Mouse (Mus musculus) spleen, postnatal 4 days (tissue): ENCODE measurements at regions not wholly inside any gene's neighbourhood (a gene's known extent, or its start where the extent isn't known, plus 50 kb on each side); places are given as distances from the start of the nearest gene placed in this dataset.

Source experiments
- DNase-seq, 2 experiments: peaks; one replicate each; pipeline ENCODE4 v3.0.0; 2022; ENCODE audit warnings: low spot score in 2 of 2

- DNase-seq: no peak
Measured at GRCm38 (mm10) chr13:37704475-37704874, 73.7 kb upstream of the Rreb1 start.

DNA sequence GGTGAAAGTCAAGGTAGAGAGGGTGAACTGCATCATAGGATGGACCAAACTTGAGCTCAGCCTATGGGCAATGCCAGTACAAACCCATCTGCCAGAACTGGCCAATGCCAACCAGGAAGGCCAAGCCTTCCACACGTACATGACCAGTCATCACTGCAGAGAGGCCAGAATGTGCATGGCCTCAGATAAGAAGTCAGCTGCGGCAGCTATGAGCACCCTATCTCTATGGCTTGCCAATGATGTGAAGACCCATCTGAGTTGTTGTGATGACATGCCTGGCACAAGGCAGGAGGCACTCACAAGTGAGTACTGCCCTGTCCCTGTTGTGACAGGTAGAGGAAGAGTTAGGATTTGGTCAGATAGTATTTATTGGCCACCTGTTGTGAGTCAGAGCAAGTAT, 72.7 kb upstream of the Rreb1 start:
- DNase-seq: no peak

- DNase-seq: no peak
Measured at GRCm38 (mm10) chr13:37710913-37711312, 67.3 kb upstream of the Rreb1 start.

DNA sequence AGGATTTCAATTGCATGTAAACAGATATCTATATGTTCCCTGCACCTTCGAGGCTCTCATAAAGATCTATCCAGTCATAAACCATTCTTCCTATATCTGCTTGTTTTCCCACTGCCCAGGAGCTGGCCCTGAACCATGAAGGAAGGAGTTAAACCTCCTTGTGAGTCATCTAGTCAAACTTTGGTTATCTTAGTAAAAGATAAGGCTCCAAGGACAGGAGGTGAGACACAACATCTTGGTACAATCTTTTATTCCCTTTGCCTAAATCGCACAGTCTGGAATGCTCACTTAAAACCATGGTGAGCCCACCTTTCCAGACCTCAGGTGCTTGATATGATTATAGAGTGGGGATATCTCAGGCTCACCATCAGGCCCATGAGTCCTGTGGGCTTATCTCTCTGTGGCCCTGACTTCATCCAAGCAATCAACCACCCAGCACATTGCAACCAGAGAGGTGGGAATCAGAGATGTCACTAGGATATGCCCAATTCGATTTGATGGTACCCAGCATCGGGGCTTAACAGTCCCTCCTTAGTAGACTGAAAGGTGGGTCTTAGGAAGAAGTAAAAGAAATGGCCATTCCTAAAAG, 65.2 kb upstream of the Rreb1 start:
- DNase-seq: no peak

DNA sequence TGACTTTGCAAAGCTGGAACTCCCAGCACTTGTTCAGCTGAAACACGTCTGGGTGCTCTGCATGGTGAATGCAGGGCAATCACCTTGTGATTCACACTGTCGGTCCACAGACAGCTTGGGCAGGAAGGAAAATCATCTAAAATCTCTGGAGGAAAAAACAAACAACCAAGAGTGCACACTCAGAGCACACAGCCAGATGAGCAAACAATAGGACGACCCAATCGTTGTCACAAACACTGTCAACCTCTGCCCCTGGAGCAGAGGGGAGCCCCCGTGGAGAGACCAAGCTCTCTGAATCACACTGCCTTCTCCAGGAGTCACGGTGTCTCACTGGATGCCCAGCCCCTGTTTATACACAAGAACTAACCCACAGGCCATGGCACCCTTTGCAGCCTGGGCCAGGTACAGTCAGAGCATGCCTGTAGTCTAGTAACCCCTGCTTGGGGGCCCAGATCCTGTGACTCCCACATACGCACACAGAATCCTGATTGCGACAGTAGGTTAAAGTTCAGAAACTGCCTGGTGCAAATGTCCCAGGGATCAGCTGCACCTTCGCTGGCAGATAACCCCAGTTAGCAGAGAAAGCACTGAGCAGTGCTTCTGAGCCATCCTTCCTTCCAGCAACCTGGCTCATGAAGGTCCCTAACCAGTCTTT, 63.0 kb upstream of the Rreb1 start:
- no peak for DNase-seq

GRCm38 (mm10) chr13:37715770-37716693, 62.2 kb upstream of the Rreb1 start:
- no peak for DNase-seq

DNA sequence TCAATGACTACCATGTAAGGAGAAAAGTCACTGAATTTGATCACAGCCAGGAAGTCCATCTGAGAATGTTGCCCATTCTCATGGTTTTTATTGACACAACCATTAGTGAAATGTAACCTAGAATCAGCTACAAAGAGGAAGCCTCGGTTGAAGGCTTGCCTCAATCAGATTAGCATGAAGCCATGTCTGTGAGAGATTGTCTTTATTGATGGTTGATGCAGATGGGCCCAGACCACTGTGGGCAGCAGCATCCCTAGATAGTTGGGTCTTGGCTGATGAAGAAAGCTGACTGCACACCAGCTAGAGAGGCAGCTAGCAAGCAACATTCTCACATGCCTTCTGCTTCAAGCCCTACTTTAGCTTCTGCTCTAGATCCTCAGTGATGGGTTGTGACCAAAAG, 60.4 kb upstream of the Rreb1 start:
- no peak for DNase-seq

- DNase-seq: no peak
Measured at GRCm38 (mm10) chr13:37718364-37718763, 59.8 kb upstream of the Rreb1 start.
